Mouse (Mus musculus): ENCODE results near the gene Kif3a. TPM values are rescaled to one million over a fixed set of nuclear protein-coding genes. Genes with fewer than 3 reads are reported as not detected.
A peak's percentile ranks its signal among the peaks of the same experiment; 100 is the strongest.

The Kif3a gene
- 10 to 100 TPM; 28.4 to 36.3 (median 31.1) TPM for total RNA-seq (2022)

- peak; percentile 94 for DNase-seq
Measured at GRCm38 (mm10) chr11:53567224-53568014, at the start of gene Kif3a. TSS of gene Kif3a (plus strand) at chr11:53567379.

GRCm38 (mm10) chr11:53518759-53519158 lies 48.4 kb upstream of the Kif3a start:
- DNase-seq: no peak

DNA sequence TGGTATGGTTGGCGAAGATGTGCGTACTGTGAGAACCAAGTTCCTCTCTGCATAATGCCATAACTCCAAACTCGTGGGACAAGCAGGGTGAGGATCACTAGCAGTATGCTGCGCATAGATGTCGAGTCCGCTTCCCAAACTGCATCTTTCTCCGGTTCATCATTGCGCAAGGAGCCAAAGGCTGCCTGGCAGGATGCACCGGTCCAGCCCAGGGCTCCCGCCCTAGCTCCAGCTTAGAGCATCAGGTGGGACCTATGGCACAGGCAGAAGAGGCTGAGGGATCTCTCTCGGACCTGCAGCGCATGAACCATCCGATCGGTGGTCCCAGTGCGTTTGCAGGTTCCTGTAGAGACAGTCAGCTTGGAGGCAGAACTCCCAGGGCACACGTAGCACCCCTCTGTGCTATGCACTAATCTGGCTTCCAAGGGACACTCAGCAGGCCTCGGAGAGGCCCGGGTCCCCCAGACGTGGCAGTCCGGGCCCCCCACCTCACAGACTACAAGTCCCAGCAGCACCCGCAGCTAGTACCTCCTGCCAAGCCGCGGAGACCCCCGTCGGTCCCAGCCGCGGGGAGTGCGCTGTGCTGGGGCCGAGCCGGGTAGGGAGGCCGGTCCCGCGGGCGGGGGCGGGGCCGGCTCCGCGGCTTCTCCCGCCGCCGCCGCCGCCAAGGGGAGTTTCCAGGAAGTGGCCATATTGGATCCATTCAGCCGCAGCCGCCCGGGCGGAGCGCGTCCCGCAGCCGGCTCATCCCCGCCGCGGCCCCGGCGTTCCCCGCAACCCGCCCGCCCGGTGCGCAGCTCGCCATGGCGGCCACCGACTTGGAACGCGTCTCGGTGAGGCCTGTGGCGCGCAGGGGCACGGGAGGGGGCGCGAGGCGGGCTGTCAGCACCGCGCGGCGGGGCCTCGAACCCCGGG lies 47.7 kb upstream of the Kif3a start, which contains the start of gene Sept8:
Gene Sept8 (plus strand): TSS at position 51 of the 915 bp plus-strand sequence.
- peak; percentile 26 for DNase-seq

- DNase-seq: peak; percentile 41
Measured at GRCm38 (mm10) chr11:53520122-53520978, 46.8 kb upstream of the Kif3a start.

DNA sequence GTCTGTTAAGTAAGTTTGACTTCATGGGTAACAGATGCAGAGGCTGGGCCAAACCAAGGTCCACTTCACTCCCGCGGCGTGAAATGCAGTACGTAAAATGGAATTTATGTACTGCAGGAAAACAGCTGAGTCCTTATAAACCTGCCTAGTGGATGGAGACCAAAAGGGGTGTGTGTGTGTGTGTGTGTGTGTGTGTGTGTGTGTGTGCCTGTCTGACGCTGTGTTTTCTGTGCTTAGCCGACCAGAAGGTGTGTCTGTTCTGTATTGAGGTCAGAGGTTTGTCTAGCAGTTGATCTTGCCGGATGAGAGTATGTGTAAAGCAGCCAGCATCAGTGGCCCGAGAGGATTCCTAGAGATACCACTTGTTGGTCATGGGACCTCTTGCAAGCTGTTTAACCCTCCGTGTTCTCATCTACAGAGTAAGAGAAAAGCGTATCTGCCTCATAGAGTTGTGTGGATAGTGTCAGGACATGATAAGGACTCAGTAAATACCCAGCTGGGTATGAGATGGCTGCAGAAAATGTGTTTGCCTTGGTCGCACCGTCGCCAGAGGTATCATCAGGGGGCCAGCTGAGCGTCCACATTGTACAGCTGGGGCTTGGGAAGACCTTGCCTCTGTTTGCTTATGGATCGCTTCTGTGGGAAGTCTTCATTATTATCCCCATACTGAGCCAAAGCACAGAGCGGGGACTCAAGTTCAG lies 45.9 kb upstream of the Kif3a start:
- DNase-seq: no peak

- no peak for DNase-seq
Measured at GRCm38 (mm10) chr11:53521821-53522131, 45.4 kb upstream of the Kif3a start.

DNA sequence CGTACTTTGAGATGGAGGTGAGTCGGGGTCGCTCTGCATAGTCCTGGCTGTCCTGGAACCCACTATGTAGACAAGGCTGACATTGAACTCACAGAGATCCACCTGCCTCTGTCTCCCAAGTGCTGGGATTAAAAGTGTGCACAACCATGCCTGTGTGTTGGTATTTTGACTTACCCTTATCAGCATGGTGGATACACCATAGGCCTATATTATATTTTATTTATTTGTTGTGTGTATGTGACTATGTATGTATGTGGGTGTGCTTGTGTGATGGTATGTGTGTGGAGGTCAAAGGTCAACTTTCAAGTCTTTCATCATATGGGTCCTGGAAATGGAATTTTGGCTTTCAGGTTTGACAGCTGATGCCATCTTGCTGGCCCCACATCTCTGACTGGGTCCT lies 44.8 kb upstream of the Kif3a start:
- no peak for DNase-seq

DNA sequence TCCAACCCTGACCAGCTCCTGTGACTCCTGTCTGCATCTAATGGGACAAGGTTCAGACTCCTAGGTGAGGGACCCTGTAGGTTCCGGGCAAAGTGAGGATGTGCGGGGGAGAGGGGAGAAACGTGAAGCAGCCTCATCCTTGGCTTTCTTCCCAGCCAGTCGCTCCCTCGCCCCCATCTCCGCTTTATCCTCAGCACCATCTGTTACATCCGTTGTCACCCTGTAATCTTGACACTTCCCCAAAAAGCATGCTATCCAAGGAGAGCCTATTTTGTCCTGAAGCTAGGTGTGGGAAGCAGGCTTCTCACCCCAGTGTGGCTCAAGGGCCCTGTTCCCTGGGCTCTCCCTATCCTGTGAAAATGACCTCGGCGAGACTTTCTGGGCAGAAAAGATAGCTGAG lies 44.2 kb upstream of the Kif3a start:
- DNase-seq: no peak

DNA sequence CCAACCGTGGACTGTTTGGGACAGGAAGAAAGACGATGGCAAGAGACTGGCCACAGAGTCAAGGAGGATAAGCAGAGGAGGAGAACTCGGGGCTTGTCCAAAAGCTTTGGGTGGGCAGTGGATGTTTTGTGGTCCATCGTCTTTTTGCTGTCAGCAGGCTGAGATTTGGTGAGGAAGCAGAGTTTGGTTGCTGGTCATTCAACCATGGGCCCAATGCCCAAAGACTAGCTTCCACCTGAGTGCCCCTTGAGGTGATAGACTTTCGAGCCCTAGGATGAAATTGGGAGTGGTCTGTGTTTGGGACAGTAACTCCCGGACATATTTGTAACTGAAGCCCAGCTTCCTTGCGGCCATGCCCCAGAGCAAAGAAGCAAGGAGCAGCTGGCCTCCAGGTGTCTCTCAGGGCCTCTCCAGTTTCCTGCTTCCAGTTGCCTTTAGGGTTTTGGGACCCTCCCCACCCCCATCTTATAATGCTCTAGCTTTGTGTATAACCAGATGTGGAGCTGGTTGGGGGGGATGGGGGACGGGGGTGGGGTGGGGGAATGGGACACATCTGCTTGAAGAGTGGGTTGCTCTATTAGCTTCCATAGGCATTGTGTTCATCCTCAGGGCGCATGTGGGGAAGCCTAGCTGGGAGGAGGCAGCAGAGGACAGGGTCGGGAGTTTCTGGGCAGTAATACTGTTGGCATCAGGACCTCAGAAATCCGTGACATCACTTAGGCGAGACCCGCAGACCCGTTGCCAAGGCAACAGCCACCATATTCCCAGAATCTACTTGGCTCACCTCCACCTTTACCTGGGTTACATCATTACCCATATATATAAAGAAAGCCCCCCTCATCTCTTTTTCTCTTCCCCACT lies 43.4 kb upstream of the Kif3a start:
- DNase-seq: no peak

DNA sequence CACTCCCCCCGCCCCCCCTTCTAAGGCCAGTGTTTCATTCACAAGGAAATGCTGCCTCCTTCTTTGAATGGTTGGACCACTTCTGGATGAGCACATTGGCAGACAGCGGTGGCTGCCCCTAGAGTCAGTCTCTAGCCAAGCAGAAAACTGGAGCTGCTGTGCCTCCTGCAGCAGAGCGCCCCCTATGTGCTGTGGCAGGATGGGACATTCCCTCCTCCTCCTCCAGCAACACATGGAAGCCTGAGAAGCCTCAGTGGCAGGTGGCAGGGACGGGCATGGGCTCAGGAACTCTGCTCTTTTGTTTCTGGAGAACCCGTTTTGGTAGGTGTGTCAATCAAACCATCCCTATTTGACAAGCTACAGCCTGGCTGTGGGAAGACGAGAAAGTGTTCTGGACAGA lies 42.3 kb upstream of the Kif3a start:
- DNase-seq: no peak

DNA sequence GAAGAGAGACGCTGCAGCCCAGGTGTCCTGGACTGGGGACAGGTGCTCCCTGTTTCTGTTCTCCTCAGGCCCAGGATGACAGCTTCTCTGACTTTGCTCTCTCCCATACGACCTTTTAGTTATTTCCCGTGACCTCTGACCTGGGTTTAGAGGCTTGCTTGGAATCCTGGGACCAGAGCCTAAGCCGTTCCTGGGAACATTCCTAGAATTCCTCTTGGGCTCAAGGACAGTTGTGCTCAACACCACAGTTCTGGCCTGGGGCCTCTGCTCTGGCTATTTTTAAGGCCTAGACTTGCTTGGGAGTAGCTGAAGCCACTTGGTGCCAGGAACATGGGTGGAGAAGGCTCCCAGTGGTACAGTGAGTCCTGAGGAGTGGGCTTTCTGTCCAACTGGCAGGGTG lies 41.7 kb upstream of the Kif3a start:
- no peak for DNase-seq

GRCm38 (mm10) chr11:53528397-53529252 lies 38.6 kb upstream of the Kif3a start:
- DNase-seq: no peak

GRCm38 (mm10) chr11:53529253-53529557 lies 38.0 kb upstream of the Kif3a start:
- no peak for DNase-seq

DNA sequence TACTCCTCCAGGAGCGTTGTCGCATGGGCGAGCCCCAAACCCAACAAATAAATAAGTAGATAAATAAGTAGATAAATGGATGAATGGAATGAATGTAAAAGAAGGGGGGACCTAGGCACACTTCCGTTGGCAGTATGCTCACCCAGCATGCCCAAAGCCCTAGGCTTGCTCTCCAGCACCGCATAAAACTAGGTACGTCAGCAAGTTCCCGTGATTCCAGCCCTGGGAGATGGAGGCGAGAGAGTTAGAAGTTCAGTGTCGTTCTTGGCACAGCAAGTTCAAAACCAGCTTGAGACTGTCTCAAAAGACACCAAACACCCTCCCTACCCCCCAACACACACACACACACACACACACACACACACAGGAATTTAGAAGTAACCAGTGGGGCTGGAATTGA lies 37.2 kb upstream of the Kif3a start:
- DNase-seq: no peak

GRCm38 (mm10) chr11:53531578-53532230 lies 35.5 kb upstream of the Kif3a start:
- DNase-seq: no peak

DNA sequence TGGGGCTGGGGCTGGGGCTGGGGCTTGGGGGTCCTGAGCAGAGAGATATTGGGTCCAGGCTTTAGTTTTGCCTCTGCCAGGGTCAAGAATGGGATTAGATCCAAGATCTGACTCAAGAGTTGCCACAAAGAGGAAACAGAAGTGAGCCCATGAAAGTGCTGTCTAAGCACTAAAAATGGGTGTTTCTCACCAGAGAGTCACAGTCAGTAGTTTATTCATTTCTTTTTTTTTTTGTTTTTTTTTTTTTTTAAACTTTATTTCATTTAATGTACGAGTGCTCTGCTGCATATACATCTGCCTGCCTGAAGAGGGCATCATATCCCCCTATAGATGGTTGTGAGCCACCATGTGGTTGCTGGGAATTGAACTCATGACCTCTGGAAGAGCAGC lies 35.0 kb upstream of the Kif3a start:
- DNase-seq: no peak

GRCm38 (mm10) chr11:53539002-53539491 lies 28.1 kb upstream of the Kif3a start:
- DNase-seq: no peak

DNA sequence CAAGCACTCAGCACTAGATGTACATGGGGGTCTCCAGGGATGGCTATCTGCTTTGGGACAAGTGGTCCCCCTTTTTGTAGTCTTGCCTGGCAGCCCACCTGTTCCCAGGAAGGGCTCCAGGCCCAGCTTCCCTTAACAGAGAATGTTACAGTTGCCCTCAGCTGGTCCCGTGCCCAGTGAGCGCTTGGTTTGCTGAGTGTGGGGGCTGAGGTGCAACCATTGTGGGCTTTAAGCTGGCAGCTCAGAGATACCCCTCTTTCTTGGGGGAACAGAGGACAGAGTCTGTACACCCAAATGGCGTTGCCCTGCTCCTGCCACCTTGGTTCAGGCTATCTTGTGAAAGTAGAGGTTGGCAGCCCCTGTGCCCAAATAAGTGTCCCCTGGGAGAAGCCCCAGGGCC lies 26.8 kb upstream of the Kif3a start:
- no peak for DNase-seq

- no peak for DNase-seq
Measured at GRCm38 (mm10) chr11:53541222-53541621, 26.0 kb upstream of the Kif3a start.

DNA sequence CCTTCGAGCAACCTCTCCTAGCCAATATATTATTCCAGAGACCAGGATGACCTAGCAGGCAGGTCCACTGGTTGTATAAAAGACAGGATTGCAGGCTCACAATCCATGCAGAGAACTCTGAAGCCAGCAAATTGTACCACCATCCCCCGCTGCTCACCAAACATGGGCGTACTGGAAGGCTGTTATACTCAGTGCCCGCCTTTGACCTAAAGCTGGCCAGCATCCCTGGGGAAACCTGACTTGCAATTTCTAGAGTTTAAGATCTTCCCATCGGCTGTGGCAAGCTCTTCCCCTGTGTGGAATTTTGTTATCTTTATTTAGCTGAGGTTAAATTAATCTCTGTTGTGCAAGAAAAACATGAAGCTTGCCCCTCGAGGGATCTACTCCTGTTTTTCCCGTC lies 24.2 kb upstream of the Kif3a start:
- DNase-seq: no peak

All from adrenal gland, adult 8-10 months (tissue).